Mouse (Mus musculus) lung, postnatal 14 days (tissue): ENCODE measurements at regions not wholly inside any gene's neighbourhood (a gene's known extent, or its start where the extent isn't known, plus 50 kb on each side); places are given as distances from the start of the nearest gene placed in this dataset.

Source experiments
- DNase-seq: peaks from one replicate; pipeline ENCODE4 v3.0.0; 2021

GRCm38 (mm10) chr14:68224152-68224551, 1069.9 kb downstream of the Synb start:
- DNase-seq = no peak

GRCm38 (mm10) chr14:68219025-68219595, 1075.0 kb downstream of the Synb start:
- DNase-seq = no peak

- no peak for DNase-seq
Observed at GRCm38 (mm10) chr14:68218471-68218870, 1075.6 kb downstream of the Synb start.

- DNase-seq = no peak
Observed at GRCm38 (mm10) chr14:68217986-68218385, 1076.1 kb downstream of the Synb start.

- no peak for DNase-seq
Observed at GRCm38 (mm10) chr14:68213879-68214278, 1080.2 kb downstream of the Synb start.

GRCm38 (mm10) chr14:68198802-68199201, 1095.3 kb downstream of the Synb start:
- DNase-seq = no peak

GRCm38 (mm10) chr14:68197470-68197800, 1096.7 kb downstream of the Synb start:
- DNase-seq = no peak

- no peak for DNase-seq
Observed at GRCm38 (mm10) chr14:68196762-68197469, 1097.2 kb downstream of the Synb start.

- DNase-seq = no peak
Observed at GRCm38 (mm10) chr14:68196201-68196600, 1097.9 kb downstream of the Synb start.

GRCm38 (mm10) chr14:68189876-68190275, 1104.2 kb downstream of the Synb start:
- DNase-seq = no peak

GRCm38 (mm10) chr14:68188325-68188724, 1105.8 kb downstream of the Synb start:
- DNase-seq = no peak

- DNase-seq = no peak
Observed at GRCm38 (mm10) chr14:68182606-68183005, 1111.5 kb downstream of the Synb start.

GRCm38 (mm10) chr14:68181168-68181567, 1112.9 kb downstream of the Synb start:
- no peak for DNase-seq
